Mouse (Mus musculus): ENCODE data around the gene Anp32b. TPM values are rescaled to one million over a fixed set of nuclear protein-coding genes. Genes with fewer than 3 reads are reported as not detected.

Gene Anp32b
- polyA plus RNA-seq, 1 experiment from 2014 or later = 70.3 TPM

DNA sequence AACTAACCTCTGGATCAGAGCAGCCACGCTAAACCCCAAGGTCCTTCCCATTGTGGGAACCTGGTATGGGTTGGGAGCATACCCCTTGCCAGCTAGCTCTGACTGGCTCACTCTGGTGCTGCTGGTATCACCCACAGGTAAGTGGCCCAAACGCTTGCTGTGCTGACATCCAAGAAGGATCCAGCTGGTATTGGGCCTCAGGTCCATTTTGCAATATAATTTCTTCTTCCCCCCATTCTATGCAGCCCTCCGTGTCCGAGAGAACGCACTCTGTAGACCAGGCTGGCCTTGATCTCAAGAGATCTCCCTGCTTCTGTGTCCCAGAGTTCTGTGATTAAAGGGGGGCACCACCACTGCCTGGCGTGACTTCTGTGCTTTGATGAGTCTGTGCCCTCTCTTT is 42.4 kb downstream of the Anp32b start:
- WGBS = 96% methylated on average over 6 of the region's 6 CpGs
- Histone ChIP-seq H3K9ac (replicated peaks) (no peak overlapping the region), H3K9me3 (replicated peaks) (no peaks in the 10 kb centered on the region)

DNA sequence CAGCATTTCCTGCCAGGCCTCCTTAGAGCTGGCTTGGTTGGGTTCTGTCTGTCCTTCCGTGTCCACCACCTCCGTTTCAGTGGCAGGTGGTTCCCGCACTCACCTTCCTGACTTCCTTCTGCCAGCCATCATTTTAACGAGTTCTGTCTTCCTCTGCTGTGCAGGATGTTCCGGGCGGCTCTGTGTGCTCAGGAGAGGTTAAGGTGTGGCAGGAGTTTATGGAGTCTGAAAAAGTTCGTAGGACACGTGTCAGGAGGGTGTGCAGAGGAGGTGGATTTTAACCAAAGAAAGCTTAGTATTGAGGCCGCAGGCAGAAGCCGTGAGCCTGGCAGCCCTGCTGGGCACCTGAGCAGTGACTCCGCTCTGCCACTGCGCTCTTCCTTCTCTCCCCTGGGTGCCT is 44.8 kb downstream of the Anp32b start:
- Histone ChIP-seq H3K36me3 (peaks cover 49% of the 10 kb centered on the region), H3K4me2 (no peak overlapping the region), H3K4me1 (peaks cover 5% of the 10 kb centered on the region), H3K9me3 (replicated peaks) (no peaks in the 10 kb centered on the region), H3K27ac (replicated peaks) (no peak overlapping the region), H3K9ac (replicated peaks) (no peak overlapping the region), H3K27me3 (replicated peaks) (no peaks in the 10 kb centered on the region), H3K4me3 (replicated peaks) (no peak overlapping the region)
- WGBS = 90% methylated on average over 12 of the region's 12 CpGs
- no peak for ATAC-seq (ENCODE audit: low FRiP score)

More for the DNA sequence above, 42.4 kb downstream of the Anp32b start:
- no peak for ATAC-seq (ENCODE audit: low FRiP score)
- Histone ChIP-seq H3K27me3 (replicated peaks) (no peaks in the 10 kb centered on the region), H3K4me2 (no peak overlapping the region), H3K4me1 (peaks cover 17% of the 10 kb centered on the region), H3K4me3 (replicated peaks) (no peak overlapping the region), H3K36me3 (peaks cover 34% of the 10 kb centered on the region), H3K27ac (replicated peaks) (no peak overlapping the region)

DNA sequence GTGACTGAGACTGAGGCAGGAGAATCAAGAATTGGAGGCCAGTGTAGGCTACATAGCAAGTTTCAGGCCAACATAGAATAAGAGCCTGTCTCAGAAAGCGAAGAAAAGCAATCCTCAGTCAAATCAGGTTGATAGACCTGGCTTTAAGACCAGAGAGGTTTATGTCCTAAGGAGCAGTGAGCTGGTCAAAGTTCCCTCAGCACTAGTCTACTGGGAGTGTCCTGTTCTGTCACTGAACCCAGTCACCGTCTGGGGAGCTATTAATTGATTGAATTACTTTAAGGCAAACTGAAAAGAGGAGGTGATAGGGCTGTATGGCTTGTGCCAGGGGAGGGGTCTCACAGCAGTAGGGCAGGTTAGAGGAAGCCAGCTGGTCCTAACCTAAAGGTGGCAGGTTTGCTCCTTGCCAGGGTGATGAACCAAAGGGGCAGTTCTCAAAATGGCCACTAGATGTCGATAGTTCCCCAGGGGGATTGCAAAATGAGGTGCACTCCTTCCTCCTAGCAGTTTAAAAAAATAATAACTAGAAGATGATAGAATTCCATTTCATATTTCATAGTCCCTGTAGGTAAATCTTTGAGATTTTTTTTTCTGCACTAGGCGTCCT is 46.7 kb downstream of the Anp32b start:
- H3K4me3 ChIP-seq (replicated peaks) = no peak overlapping the region
- H3K4me1 ChIP-seq = no peaks in the 10 kb centered on the region
- no peak overlapping the region for H3K27ac ChIP-seq (replicated peaks)
- no peaks in the 10 kb centered on the region for H3K9me3 ChIP-seq (replicated peaks)
- H3K9ac ChIP-seq (replicated peaks) = no peak overlapping the region
- H3K4me2 ChIP-seq = no peak overlapping the region
- ATAC-seq (ENCODE audit: low FRiP score) = no peak
- peaks cover 64% of the 10 kb centered on the region for H3K36me3 ChIP-seq
- WGBS = 44% methylated on average over 4 of the region's 4 CpGs
- H3K27me3 ChIP-seq (replicated peaks) = no peaks in the 10 kb centered on the region

DNA sequence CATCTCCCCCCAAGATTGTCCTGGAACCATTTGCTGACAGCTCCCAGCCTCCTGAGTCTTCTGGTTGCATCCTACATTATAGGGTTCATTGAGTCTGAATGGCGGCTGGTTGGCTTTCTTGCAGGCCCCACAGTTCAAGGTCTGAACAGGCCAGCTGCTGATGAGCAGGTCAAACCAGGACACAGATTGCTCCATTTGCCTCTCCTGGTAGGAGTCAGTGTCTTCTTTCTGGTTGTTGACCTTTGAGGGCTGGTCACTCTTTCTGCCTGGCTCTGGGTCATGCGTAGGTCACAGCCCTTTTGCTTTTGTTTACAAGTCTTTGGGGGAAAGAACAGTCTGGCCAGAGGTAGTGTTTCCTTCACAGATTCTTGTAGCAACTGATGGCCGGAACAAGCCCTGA is 47.8 kb downstream of the Anp32b start:
- H3K4me3 ChIP-seq (replicated peaks) = no peak overlapping the region
- no peaks in the 10 kb centered on the region for H3K4me1 ChIP-seq
- no peaks in the 10 kb centered on the region for H3K9me3 ChIP-seq (replicated peaks)
- no peak for ATAC-seq (ENCODE audit: low FRiP score)
- no peak overlapping the region for H3K4me2 ChIP-seq
- no peak overlapping the region for H3K27ac ChIP-seq (replicated peaks)
- WGBS = 40% methylated on average over 3 of the region's 3 CpGs
- H3K9ac ChIP-seq (replicated peaks) = no peak overlapping the region
- peaks cover 59% of the 10 kb centered on the region for H3K36me3 ChIP-seq
- H3K27me3 ChIP-seq (replicated peaks) = no peaks in the 10 kb centered on the region

DNA sequence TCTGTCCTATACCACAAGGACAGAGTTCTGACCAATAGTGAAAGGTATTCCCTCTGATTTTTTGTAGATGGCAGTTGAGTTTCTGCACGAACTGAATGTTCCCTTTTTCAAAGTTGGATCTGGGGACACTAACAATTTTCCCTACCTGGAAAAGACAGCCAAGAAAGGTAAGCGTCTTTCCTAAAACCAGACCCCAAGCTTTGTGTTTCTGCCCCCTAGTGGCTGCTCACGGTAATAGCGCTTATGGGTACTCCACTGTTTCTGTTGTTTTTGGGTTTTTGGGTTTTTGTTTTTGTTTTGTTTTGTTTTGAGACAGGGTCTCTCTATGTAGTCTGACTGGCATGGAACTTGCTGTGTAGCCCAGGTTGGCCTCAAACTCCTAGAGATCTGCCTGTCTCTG is 48.3 kb downstream of the Anp32b start:
- 8% methylated on average over 4 of the region's 4 CpGs for WGBS
- Histone ChIP-seq H3K27me3 (replicated peaks) (no peaks in the 10 kb centered on the region), H3K27ac (replicated peaks) (no peak overlapping the region), H3K4me1 (no peaks in the 10 kb centered on the region), H3K4me2 (no peak overlapping the region), H3K36me3 (peaks cover 55% of the 10 kb centered on the region), H3K9me3 (replicated peaks) (no peaks in the 10 kb centered on the region), H3K9ac (replicated peaks) (no peak overlapping the region), H3K4me3 (replicated peaks) (no peak overlapping the region)
- ATAC-seq (ENCODE audit: low FRiP score) = no peak

DNA sequence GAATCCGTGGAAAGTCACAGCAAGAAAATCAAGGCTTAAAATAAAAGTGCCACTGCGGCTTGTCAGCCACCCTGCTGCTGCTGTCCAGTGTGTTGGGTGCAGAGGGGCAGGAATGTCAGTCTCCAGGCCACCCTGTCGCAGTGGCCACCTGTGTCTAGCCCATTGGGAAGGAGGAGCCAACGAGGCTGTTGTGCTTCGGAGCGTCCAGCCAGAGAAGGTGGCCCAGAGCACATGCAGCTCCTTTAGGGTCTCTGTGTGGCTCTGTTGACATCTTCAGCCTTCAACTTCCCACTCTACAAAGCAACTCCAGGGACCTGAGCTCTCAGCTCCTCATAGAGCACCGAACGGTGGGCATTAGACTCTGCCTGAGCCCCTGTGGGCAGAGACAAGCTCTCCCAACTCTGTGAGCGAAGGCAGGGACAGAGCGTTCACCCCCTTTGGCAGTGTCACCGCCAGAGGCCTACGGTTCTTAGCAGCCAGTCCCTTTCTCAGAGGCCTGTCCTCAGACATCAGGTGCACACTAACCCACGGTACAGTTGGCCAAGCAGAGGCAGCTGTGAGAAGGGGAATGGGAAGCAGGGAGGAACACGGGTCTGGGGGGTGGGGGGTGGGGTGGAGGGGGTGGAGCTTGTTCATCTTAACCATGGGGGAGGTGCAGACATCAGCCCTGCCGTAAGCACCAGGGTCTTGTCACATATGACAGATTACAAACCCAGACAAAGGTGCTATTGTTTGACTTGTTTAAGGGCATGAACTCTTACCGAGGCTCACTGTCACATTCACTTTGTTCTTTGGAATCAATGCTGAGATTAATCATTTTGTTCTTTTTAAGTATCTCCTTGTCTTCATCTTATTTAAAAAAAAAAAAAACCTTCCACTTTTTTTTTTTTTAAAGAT is 52.2 kb downstream of the Anp32b start:
- Histone ChIP-seq H3K27ac (replicated peaks) (no peak overlapping the region), H3K4me2 (no peak overlapping the region), H3K4me3 (replicated peaks) (no peak overlapping the region), H3K4me1 (peaks cover 10% of the 10 kb centered on the region; the same call in 1 of the 2 replicates), H3K27me3 (replicated peaks) (peaks cover 5% of the 10 kb centered on the region), H3K9me3 (replicated peaks) (no peaks in the 10 kb centered on the region), H3K9ac (replicated peaks) (no peak overlapping the region), H3K36me3 (peaks cover 36% of the 10 kb centered on the region)
- WGBS = 61% methylated on average over 16 of the region's 16 CpGs
- ATAC-seq (ENCODE audit: low FRiP score) = no peak

DNA sequence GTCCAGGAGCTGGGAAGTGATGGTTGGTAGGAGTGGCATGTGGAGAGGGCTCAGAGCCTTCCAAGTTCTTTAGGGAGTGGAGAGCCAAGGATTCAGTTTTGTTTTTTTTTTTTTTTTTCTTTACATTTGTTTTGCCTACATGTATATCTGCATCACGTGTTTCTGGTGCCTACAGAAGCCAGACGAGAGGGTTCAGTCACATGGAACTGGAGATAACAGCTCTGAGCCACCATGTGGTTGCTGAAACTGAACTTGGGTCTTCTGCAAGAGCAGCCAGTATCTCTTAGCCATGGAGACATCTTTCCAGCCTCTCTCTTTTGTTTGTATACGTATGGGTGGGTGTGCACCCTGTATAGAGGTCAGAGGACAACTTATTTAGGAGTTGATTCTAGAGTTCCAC is 53.2 kb downstream of the Anp32b start:
- ATAC-seq (ENCODE audit: low FRiP score) = no peak
- 84% methylated on average over 3 of the region's 3 CpGs for WGBS
- H3K9ac ChIP-seq (replicated peaks) = no peak overlapping the region

DNA sequence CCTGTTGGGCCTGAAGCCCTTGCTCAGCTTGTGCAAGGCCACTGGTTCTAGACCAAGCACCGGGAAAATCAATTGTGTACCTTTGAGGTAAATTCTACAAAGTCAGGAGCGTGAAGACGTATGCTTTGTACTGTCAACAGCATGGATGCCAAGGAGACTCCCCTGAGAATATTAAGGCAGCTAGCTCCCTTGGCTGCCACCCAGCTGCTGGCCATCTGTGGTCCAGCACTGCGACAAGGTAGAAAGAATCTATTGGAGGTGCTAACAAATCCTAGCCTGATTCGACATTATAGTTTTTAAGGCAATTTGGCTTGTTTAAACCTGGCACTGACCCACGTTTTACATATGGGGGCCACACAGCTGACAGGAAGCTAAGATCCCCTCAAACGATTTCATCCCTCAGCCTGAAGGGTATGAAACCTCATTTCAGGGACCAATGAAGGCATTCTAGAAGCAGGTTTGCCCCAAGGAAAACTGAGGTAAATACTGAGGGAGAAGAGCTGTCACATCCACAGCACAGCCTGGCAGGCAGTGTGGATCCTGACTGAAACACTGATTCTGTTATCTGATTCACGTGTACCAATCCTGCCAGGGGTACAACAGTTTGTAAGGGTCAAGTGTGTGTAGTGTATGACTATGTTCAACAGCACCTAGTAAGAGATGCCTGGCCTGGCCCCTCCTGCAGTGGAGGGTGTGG is 54.8 kb downstream of the Anp32b start:
- no peak overlapping the region for H3K9ac ChIP-seq (replicated peaks)
- ATAC-seq (ENCODE audit: low FRiP score) = no peak
- 55% methylated on average over 8 of the region's 8 CpGs for WGBS

More for the DNA sequence above, 53.2 kb downstream of the Anp32b start:
- H3K4me2 ChIP-seq = no peak overlapping the region
- peaks cover 36% of the 10 kb centered on the region for H3K36me3 ChIP-seq
- no peak overlapping the region for H3K27ac ChIP-seq (replicated peaks)
- no peak overlapping the region for H3K4me3 ChIP-seq (replicated peaks)
- peaks cover 10% of the 10 kb centered on the region; the same call in 1 of the 2 replicates for H3K4me1 ChIP-seq
- H3K9me3 ChIP-seq (replicated peaks) = no peaks in the 10 kb centered on the region
- H3K27me3 ChIP-seq (replicated peaks) = peaks cover 5% of the 10 kb centered on the region

DNA sequence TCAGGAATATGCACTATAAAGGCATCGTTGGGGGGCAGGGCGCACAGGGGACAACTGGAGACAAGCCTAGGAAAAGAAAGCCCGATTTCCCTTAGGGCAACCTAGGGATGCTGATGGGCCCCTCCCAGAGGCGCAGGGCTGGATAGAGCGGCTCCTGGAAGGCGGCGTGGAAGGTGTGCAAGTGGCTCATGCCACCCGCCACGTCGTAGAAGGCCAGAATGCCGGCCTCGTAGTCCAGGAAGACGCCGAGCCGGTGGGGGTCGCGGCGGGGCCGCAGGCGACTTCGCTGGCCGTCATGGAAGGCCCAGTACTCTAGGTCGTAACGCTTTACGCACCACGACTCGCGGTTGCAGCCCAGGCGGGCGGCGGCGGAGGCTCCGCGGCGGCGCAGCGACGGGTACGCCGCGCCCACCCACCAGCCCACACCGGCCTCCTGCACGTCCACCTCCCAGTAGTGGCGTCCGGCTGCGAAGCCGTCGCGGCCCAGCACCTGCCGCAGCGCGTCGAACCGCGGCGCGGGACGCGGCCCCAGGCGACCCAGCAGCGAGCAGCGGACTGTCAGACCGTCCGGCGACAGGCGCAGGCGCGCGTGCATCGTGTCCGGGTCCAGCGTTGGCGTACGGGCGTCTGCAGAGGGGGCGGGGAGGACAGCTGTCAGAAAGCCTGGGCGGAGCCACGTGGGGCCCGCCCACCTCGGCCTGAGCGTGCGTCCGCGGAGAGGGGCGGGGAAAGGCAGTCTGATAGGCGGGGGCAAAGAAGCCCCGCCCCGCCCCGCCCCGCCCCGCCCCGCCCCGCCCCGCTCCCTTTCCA is 56.3 kb downstream of the Anp32b start:
- WGBS = under 1% methylated on average over 93 of the region's 94 CpGs
- peak overlapping the region; percentile 81 for H3K4me2 ChIP-seq
- peak; percentile 97 for ATAC-seq (ENCODE audit: low FRiP score)
- peaks cover 9% of the 10 kb centered on the region for H3K36me3 ChIP-seq
- H3K9me3 ChIP-seq (replicated peaks) = no peaks in the 10 kb centered on the region
- H3K27me3 ChIP-seq (replicated peaks) = peaks cover 5% of the 10 kb centered on the region
- H3K4me1 ChIP-seq = peaks cover 10% of the 10 kb centered on the region; the same call in 1 of the 2 replicates
- H3K9ac ChIP-seq (replicated peaks) = peak overlapping the region; percentile 80
- H3K4me3 ChIP-seq (replicated peaks) = peak overlapping the region; percentile 69
- H3K27ac ChIP-seq (replicated peaks) = peak overlapping the region; percentile 80

More for the DNA sequence above, 54.8 kb downstream of the Anp32b start:
- Histone ChIP-seq H3K4me1 (peaks cover 10% of the 10 kb centered on the region; the same call in 1 of the 2 replicates), H3K9me3 (replicated peaks) (no peaks in the 10 kb centered on the region), H3K27me3 (replicated peaks) (peaks cover 5% of the 10 kb centered on the region), H3K36me3 (peaks cover 22% of the 10 kb centered on the region), H3K4me2 (no peak overlapping the region), H3K4me3 (replicated peaks) (no peak overlapping the region), H3K27ac (replicated peaks) (no peak overlapping the region)

DNA sequence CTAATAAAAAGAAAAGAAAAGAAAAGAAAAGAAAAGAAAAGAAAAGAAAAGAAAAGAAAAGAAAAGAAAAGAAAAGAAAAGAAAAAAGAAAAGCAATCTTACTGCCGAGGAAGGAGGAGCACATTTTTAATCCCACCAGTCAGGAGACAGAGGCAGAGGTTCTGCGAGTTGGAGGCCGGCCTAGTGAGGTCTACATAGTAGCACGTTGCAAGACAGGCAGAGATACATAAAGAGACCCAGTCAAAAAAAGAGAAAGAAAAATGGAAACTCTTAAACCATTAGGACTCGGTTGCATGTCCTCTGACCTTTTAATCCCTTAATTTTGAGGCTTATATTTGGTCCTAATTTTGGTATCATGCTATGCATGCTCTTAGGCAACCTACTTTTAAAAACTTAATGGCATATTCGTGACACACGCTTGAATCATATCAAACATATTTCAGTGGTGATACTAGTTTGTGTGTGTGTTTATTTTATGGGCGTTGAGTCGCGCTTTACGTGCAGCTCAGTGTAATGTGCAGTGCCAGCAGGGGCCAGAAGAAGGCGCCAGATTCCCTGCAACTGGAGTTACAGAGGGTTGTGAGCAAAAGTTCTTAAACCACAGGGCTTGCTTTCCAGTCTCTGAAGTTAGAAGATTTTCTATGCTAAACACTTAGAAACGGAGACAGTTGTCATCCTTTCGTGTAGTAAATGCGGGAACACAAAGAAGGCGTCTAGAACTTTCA is 57.2 kb downstream of the Anp32b start:
- peak overlapping the region; percentile 81 for H3K4me2 ChIP-seq
- WGBS = 13% methylated on average over 16 of the region's 16 CpGs
- peak overlapping the region; percentile 69 for H3K4me3 ChIP-seq (replicated peaks)

More for the DNA sequence above, 57.2 kb downstream of the Anp32b start:
- ATAC-seq (ENCODE audit: low FRiP score) = peak; percentile 37; the same call in 1 of the 2 replicates
- no peak overlapping the region for H3K27ac ChIP-seq (replicated peaks)
- H3K4me1 ChIP-seq = peaks cover 10% of the 10 kb centered on the region; the same call in 1 of the 2 replicates
- H3K27me3 ChIP-seq (replicated peaks) = peaks cover 5% of the 10 kb centered on the region
- no peak overlapping the region for H3K9ac ChIP-seq (replicated peaks)
- peaks cover under 1% of the 10 kb centered on the region for H3K36me3 ChIP-seq
- H3K9me3 ChIP-seq (replicated peaks) = no peaks in the 10 kb centered on the region
